Mouse (Mus musculus): ENCODE measurements at regions not wholly inside any gene's neighbourhood (a gene's known extent, or its start where the extent isn't known, plus 50 kb on each side); places are given as distances from the start of the nearest gene placed in this dataset.

DNA sequence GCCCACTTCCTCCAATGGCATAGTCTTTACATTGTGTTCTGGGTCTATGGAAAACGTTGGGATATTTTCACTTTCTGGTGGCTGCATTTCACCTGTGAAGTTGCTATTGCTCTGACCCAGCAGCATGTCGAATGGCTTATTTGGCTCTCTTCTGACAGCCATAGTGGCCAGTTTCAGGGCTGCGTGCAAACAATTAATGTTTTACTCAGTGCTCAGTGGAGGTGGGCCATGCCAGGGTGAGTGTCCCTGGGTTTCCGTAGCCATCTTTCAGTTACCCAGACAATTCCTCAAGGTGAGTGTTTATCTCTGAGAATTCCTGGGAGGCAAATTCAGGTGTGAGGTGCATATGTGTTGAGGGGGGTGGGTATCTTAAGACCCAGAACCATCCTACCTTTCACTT, 329.2 kb upstream of the Gm10131 start:
- Histone ChIP-seq H3K4me1 (ENCODE audit: control insufficient read depth, insufficient read depth, low read length) (no peaks in the 10 kb centered on the region), H3K27me3 (ENCODE audit: control insufficient read depth, insufficient read depth, low read length) (no peaks in the 10 kb centered on the region), H3K4me2 (ENCODE audit: low read depth, low read length) (no peak overlapping the region), H3K36me3 (ENCODE audit: control insufficient read depth, insufficient read depth) (no peaks in the 10 kb centered on the region), H3K9me3 (replicated peaks; ENCODE audit: control insufficient read depth, low read length) (no peaks in the 10 kb centered on the region), H3K4me3 (ENCODE audit: low read length) (no peak overlapping the region), H3K27ac (ENCODE audit: low read length) (no peak overlapping the region), H3K9ac (ENCODE audit: low read length) (no peak overlapping the region)
- 85% methylated on average over 4 of the region's 4 CpGs for WGBS
- ATAC-seq (replicated peaks; ENCODE audit: extremely low read depth, insufficient read depth, low FRiP score) = no peak

- ATAC-seq (replicated peaks; ENCODE audit: extremely low read depth, insufficient read depth, low FRiP score) = no peak
- Histone ChIP-seq H3K9ac (ENCODE audit: low read length) (no peak overlapping the region), H3K4me2 (ENCODE audit: low read depth, low read length) (no peak overlapping the region), H3K27me3 (ENCODE audit: control insufficient read depth, insufficient read depth, low read length) (no peaks in the 10 kb centered on the region), H3K4me3 (ENCODE audit: low read length) (no peak overlapping the region), H3K4me1 (ENCODE audit: control insufficient read depth, insufficient read depth, low read length) (no peaks in the 10 kb centered on the region), H3K27ac (ENCODE audit: low read length) (no peak overlapping the region), H3K9me3 (replicated peaks; ENCODE audit: control insufficient read depth, low read length) (no peaks in the 10 kb centered on the region), H3K36me3 (ENCODE audit: control insufficient read depth, insufficient read depth) (no peaks in the 10 kb centered on the region)
- 83% methylated on average over 2 of the region's 2 CpGs for WGBS
Measured at GRCm38 (mm10) chr8:34438771-34439170, 327.2 kb upstream of the Gm10131 start.

GRCm38 (mm10) chr8:34431985-34432384, 320.4 kb upstream of the Gm10131 start:
- H3K27me3 ChIP-seq (ENCODE audit: control insufficient read depth, insufficient read depth, low read length) = no peaks in the 10 kb centered on the region
- ATAC-seq (replicated peaks; ENCODE audit: extremely low read depth, insufficient read depth, low FRiP score) = no peak

GRCm38 (mm10) chr8:34429231-34429630, 317.7 kb upstream of the Gm10131 start:
- no peak for ATAC-seq (replicated peaks; ENCODE audit: extremely low read depth, insufficient read depth, low FRiP score)
- no peak overlapping the region for H3K9ac ChIP-seq (ENCODE audit: low read length)
- H3K4me1 ChIP-seq (ENCODE audit: control insufficient read depth, insufficient read depth, low read length) = peaks cover 11% of the 10 kb centered on the region
- no peak overlapping the region for H3K4me2 ChIP-seq (ENCODE audit: low read depth, low read length)
- H3K36me3 ChIP-seq (ENCODE audit: control insufficient read depth, insufficient read depth) = no peaks in the 10 kb centered on the region
- H3K4me3 ChIP-seq (ENCODE audit: low read length) = no peak overlapping the region
- WGBS = 39% methylated on average over 3 of the region's 3 CpGs
- H3K9me3 ChIP-seq (replicated peaks; ENCODE audit: control insufficient read depth, low read length) = no peaks in the 10 kb centered on the region; the same call in 1 of the 2 replicates
- no peaks in the 10 kb centered on the region for H3K27me3 ChIP-seq (ENCODE audit: control insufficient read depth, insufficient read depth, low read length)
- no peak overlapping the region for H3K27ac ChIP-seq (ENCODE audit: low read length)

More at GRCm38 (mm10) chr8:34431985-34432384, 320.4 kb upstream of the Gm10131 start:
- peaks cover 5% of the 10 kb centered on the region; the same call in 1 of the 2 replicates for H3K4me1 ChIP-seq (ENCODE audit: control insufficient read depth, insufficient read depth, low read length)
- H3K4me3 ChIP-seq (ENCODE audit: low read length) = no peak overlapping the region
- H3K9me3 ChIP-seq (replicated peaks; ENCODE audit: control insufficient read depth, low read length) = no peaks in the 10 kb centered on the region; the same call in 1 of the 2 replicates
- no peak overlapping the region for H3K27ac ChIP-seq (ENCODE audit: low read length)
- no peak overlapping the region for H3K4me2 ChIP-seq (ENCODE audit: low read depth, low read length)
- no peak overlapping the region for H3K9ac ChIP-seq (ENCODE audit: low read length)
- 84% methylated on average over 7 of the region's 7 CpGs for WGBS
- no peaks in the 10 kb centered on the region for H3K36me3 ChIP-seq (ENCODE audit: control insufficient read depth, insufficient read depth)

GRCm38 (mm10) chr8:34401571-34401970, 290.0 kb upstream of the Gm10131 start:
- H3K27me3 ChIP-seq (ENCODE audit: control insufficient read depth, insufficient read depth, low read length) = no peaks in the 10 kb centered on the region
- H3K4me1 ChIP-seq (ENCODE audit: control insufficient read depth, insufficient read depth, low read length) = no peaks in the 10 kb centered on the region; the same call in 1 of the 2 replicates
- ATAC-seq (replicated peaks; ENCODE audit: extremely low read depth, insufficient read depth, low FRiP score) = no peak
- 78% methylated on average over 3 of the region's 3 CpGs for WGBS
- H3K9me3 ChIP-seq (replicated peaks; ENCODE audit: control insufficient read depth, low read length) = no peaks in the 10 kb centered on the region
- H3K4me3 ChIP-seq (ENCODE audit: low read length) = no peak overlapping the region
- no peak overlapping the region for H3K9ac ChIP-seq (ENCODE audit: low read length)
- H3K4me2 ChIP-seq (ENCODE audit: low read depth, low read length) = no peak overlapping the region
- no peaks in the 10 kb centered on the region for H3K36me3 ChIP-seq (ENCODE audit: control insufficient read depth, insufficient read depth)
- H3K27ac ChIP-seq (ENCODE audit: low read length) = no peak overlapping the region

- no peak overlapping the region for H3K27ac ChIP-seq (ENCODE audit: low read length)
- ATAC-seq (replicated peaks; ENCODE audit: extremely low read depth, insufficient read depth, low FRiP score) = no peak
- WGBS = 79% methylated on average over 14 of the region's 14 CpGs
- H3K9ac ChIP-seq (ENCODE audit: low read length) = no peak overlapping the region
- no peak overlapping the region for H3K4me3 ChIP-seq (ENCODE audit: low read length)
- no peaks in the 10 kb centered on the region for H3K27me3 ChIP-seq (ENCODE audit: control insufficient read depth, insufficient read depth, low read length)
- H3K4me2 ChIP-seq (ENCODE audit: low read depth, low read length) = no peak overlapping the region
- no peaks in the 10 kb centered on the region; the same call in 1 of the 2 replicates for H3K4me1 ChIP-seq (ENCODE audit: control insufficient read depth, insufficient read depth, low read length)
- no peaks in the 10 kb centered on the region for H3K36me3 ChIP-seq (ENCODE audit: control insufficient read depth, insufficient read depth)
- H3K9me3 ChIP-seq (replicated peaks; ENCODE audit: control insufficient read depth, low read length) = 0 out of 2 replicates have a peak, but pooled peaks cover 2% of the 10 kb centered on the region
Measured at GRCm38 (mm10) chr8:34398914-34399813, 287.6 kb upstream of the Gm10131 start.

DNA sequence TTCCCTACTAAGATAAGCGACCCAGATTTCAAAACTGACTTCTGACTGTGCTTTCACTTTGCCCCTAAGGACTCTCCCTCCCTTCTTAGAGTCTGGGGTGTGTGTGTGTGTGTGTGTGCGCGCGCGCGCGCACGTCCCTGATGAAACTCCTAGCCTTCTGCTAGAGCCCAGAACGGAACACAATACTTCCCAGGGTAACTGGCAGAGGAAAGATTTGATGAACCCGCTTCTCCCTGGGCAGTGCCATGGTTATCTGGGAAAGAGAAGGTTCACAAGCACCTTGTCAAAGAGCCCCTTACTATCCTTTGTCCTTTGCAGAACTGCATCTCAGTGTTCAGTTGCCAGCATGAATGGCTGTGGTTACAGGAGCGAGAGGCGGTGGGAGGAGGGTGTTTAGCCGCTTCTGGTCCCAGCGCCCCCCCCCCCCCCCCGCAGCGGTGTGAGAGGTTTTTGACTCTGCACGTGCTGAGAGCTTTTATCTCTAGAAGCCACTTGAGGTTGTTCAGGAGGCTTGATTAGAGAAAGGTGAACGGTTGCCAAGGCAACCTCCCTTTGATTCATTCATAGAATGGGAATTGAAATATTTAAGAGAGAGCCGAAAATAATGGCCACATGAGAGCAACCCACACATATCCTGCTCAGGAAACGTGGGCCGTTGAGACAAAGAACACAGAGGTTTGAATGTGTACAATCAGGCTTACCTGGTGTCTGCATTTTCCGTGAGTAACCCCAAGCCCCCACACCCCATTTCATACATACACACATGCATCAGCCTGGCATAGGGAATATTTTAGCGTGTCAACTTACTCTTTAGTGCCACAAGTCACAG, 286.3 kb upstream of the Gm10131 start:
- H3K27ac ChIP-seq (ENCODE audit: low read length) = no peak overlapping the region
- peak overlapping the region; percentile 39 for H3K4me2 ChIP-seq (ENCODE audit: low read depth, low read length)
- 0 out of 2 replicates have a peak, but pooled peaks cover 2% of the 10 kb centered on the region for H3K9me3 ChIP-seq (replicated peaks; ENCODE audit: control insufficient read depth, low read length)
- 31% methylated on average over 22 of the region's 23 CpGs for WGBS
- H3K4me1 ChIP-seq (ENCODE audit: control insufficient read depth, insufficient read depth, low read length) = no peaks in the 10 kb centered on the region; the same call in 1 of the 2 replicates
- peak; percentile 23 for ATAC-seq (replicated peaks; ENCODE audit: extremely low read depth, insufficient read depth, low FRiP score)
- peak overlapping the region; percentile 24 for H3K4me3 ChIP-seq (ENCODE audit: low read length)
- H3K9ac ChIP-seq (ENCODE audit: low read length) = no peak overlapping the region
- H3K36me3 ChIP-seq (ENCODE audit: control insufficient read depth, insufficient read depth) = no peaks in the 10 kb centered on the region
- no peaks in the 10 kb centered on the region for H3K27me3 ChIP-seq (ENCODE audit: control insufficient read depth, insufficient read depth, low read length)

DNA sequence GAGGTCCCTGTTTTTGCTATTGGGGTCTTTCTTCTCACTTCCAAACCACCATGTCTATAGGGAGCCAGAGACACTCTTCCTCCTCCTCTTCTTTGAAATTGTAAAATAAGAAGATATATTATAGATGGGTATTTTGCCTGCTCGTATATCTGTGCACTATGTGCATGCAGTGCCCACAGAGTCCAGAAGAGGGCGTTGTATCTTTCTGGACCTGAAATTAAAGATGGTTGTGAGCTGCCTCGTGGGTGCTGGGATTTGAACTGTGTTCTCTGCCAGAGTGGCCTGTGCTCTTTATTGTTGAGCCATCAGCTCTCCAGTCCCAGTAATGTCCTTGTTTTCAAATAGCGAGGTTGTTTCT, 285.7 kb upstream of the Gm10131 start:
- Histone ChIP-seq H3K4me3 (ENCODE audit: low read length) (peak overlapping the region; percentile 24), H3K36me3 (ENCODE audit: control insufficient read depth, insufficient read depth) (no peaks in the 10 kb centered on the region), H3K27ac (ENCODE audit: low read length) (no peak overlapping the region), H3K4me2 (ENCODE audit: low read depth, low read length) (peak overlapping the region; percentile 39), H3K9me3 (replicated peaks; ENCODE audit: control insufficient read depth, low read length) (0 out of 2 replicates have a peak, but pooled peaks cover 2% of the 10 kb centered on the region), H3K4me1 (ENCODE audit: control insufficient read depth, insufficient read depth, low read length) (no peaks in the 10 kb centered on the region; the same call in 1 of the 2 replicates), H3K9ac (ENCODE audit: low read length) (no peak overlapping the region), H3K27me3 (ENCODE audit: control insufficient read depth, insufficient read depth, low read length) (no peaks in the 10 kb centered on the region)
- no peak for ATAC-seq (replicated peaks; ENCODE audit: extremely low read depth, insufficient read depth, low FRiP score)
- 48% methylated on average over 4 of the region's 4 CpGs for WGBS
